Mouse (Mus musculus) lung, adult 2 months (tissue): ENCODE data around the gene Borcs6.

Experiments used
- CTCF ChIP-seq: fragments of 200-500 bp; IDR thresholded peaks from 2 replicates; pipeline ENCODE4 v1.5.1; 2011; ENCODE audit warnings: mild to moderate bottlenecking, low read length, control low read depth; ENCODE audit not compliant: insufficient read depth
- POLR2A ChIP-seq: fragments of 200-500 bp; IDR thresholded peaks from 2 replicates; pipeline ENCODE4 v1.6.1; 2011; ENCODE audit warnings: low read depth, mild to moderate bottlenecking, control low read depth, low read length, borderline replicate concordance; ENCODE audit errors: extremely low read depth

GRCm38 (mm10) chr11:69073951-69074775, 14.6 kb downstream of the Borcs6 start:
- no peak for TF ChIP-seq POLR2A
- TF ChIP-seq CTCF: no peak
